Mouse (Mus musculus): Measurements from ENCODE around the gene Epha1.

The Epha1 gene

DNA sequence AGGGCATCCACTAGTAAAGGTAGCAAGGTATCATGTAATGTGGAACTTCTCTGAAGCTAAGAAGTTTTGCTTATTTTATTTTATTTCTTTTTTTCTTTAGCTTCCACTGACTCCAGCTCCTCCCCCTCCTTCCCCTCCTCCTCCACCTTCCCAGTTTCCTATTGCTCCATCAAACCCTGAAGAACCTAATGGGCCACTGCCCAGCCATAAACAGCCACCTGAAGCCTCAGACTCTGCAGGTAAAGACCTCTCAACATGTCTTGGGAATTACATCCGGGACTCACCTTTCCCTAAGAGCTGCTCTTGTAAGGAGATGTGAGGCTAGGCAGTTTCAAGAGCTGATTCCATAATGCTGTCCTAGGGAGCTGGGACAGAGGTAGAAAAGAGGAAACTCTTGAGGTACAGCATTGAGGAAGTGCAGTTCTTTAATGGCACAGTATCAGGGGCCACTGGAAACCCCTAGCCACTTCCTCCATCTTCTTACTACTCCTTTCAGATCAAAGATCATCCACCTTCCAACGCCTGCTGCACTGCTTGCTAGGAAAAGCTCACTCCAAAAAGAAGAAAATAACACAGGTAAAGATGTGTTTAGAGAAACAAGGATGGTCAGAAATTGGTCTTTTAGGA, 62.5 kb downstream of the Epha1 start:
- DNase-seq = no peak

DNA sequence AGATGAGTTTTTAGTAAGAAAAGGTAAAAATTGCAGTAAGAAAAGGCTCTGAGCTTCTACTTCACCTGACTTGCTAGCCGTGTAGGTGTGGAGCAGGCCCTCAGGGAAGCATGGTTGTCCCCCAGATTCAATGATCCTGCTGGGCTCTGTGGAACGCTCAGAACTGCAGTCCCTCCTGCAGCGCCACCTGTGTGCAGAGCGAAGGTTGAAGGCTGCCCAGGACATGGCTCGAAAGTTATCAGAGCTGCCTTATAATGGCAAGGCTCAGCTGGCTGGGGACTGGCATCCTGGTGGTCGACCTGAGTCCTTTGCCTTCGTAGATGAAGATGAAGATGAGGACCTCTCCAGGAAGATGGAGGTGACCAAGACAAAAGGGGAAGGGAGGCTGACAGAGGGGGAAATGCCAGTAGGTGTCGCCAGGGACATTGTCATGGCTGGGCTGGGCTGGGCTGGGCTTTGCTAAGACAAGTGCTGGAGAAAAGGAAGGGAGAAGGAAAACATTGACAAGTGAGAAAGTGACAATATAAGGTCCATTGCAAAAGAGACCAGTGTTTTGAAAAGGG, 63.2 kb downstream of the Epha1 start:
- peak; percentile 8 for DNase-seq
